Mouse (Mus musculus) right cerebral cortex, adult 18-20 months (tissue): ENCODE results near the gene Cops7a.

Experiments used
- DNase-seq: peaks from one replicate; pipeline ENCODE4 v3.0.0; 2022; ENCODE audit warnings: mixed read lengths

Cops7a gene

GRCm38 (mm10) chr6:124958127-124958526 is 7.2 kb downstream of the Cops7a start:
- DNase-seq = no peak

GRCm38 (mm10) chr6:124955212-124955611 is 10.1 kb downstream of the Cops7a start:
- no peak for DNase-seq

GRCm38 (mm10) chr6:124953991-124954715 is 11.2 kb downstream of the Cops7a start:
- DNase-seq = no peak

DNA sequence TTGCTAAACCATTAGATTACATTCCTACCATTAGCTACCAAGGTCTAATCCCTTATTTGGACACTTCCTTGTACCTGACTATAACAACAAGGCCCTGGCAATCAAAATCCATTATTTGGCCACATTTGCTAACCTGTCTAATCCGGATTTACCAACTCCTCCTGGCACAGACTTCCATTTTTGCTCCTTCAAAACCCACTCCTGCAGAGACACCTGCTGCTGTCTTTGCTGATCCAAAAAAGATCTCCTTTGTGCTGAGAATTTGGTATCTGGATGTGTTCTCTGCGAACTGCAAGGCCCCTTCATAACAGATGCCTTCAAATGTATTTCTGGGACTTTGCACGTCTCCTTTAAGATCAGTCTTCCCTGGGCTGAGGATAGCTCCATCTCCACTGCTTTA is 21.8 kb downstream of the Cops7a start:
- DNase-seq = no peak

- no peak for DNase-seq
Measured at GRCm38 (mm10) chr6:124941679-124942078, 23.7 kb downstream of the Cops7a start.

- DNase-seq = no peak
Measured at GRCm38 (mm10) chr6:124938554-124938953, 26.8 kb downstream of the Cops7a start.

DNA sequence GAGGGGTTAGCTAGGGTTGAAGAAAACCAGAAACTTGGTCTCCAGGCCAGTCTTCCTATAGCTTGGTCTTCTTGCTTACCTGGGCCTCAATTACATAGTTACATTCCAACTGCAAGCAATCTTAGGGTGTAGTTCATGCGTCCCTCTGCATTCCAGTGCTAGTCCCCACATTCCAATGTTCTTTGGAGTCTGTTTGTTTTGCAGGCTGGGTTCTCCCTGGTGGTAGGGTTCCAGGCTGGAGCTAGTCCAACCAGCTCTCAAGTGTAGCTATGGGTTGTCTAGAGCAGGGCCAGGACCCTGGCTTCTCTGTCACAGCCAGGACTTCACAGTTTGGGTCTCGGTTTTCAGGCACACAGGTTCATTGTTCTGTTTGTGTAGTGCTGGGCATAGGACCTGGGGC is 27.8 kb downstream of the Cops7a start:
- no peak for DNase-seq

DNA sequence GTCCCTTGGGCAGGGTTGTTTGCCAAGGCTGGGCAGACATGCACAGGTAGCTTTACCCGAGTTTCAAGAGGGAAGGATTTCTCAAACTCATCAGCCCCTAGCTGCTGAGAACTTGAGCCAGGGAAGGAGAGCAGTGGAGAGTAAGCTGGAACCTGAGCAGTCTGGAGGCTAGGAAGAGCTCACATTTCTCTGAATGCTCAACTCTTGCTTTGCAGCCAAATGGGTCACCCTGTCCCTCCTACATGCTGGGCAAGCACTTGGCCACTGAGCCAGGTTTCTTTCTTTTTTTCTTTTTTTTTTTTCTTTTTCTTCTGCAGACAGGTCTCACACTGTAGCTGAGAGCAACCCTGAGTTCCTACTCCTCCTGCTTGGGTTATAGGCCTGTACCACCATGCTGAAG is 28.7 kb downstream of the Cops7a start:
- DNase-seq = no peak

GRCm38 (mm10) chr6:124934670-124935069 is 30.7 kb downstream of the Cops7a start:
- DNase-seq = no peak

DNA sequence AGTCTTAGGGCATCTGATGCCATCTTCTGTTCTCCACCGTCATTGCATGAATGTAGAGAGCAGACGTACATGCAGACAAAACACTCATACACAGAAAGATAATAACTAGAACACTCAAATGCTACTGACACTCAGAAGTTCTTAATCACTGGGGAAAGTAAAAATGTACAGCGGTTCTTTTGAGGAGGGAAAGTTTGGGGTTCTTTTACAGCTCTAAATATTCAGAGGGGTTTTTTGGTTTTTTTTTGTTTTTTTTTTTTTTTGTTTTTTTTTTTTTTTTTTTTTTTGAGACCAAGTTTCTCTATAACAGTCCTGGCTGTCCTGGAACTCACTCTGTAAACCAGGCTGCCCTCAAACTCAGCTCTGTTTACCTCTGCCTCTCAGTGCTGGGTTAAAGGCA is 32.2 kb downstream of the Cops7a start:
- DNase-seq = no peak

- DNase-seq = no peak
Measured at GRCm38 (mm10) chr6:124932314-124932695, 33.0 kb downstream of the Cops7a start.

GRCm38 (mm10) chr6:124931525-124932313 is 33.6 kb downstream of the Cops7a start:
- DNase-seq = no peak

GRCm38 (mm10) chr6:124930754-124931524 is 34.4 kb downstream of the Cops7a start, which contains the start of gene Mlf2:
TSS of gene Mlf2 (plus strand) at chr6:124931386.
- peak; percentile 99 for DNase-seq

- no peak for DNase-seq
Measured at GRCm38 (mm10) chr6:124930231-124930630, 35.1 kb downstream of the Cops7a start.

DNA sequence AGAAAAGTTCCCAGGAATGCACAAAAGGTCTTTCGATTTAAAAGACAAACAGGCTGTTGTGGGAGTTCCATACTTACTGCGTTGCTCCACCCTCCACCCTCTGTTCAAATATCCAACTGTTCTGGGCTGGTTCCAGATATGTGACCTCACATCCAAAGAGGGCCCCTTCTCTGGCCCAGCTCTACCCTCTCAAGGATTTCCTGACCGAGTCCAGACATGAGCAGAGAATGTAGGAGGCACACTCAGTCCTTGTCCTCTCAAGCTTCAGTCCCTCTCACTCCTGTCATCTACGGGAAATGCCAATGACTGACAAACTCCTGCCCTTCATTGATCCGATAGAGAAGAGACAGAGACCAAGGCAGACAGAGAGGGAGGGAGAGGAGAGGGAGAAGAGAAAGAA is 39.4 kb downstream of the Cops7a start:
- no peak for DNase-seq

- DNase-seq = no peak
Measured at GRCm38 (mm10) chr6:124925173-124925793, 40.1 kb downstream of the Cops7a start.

- DNase-seq = no peak
Measured at GRCm38 (mm10) chr6:124921539-124921938, 43.8 kb downstream of the Cops7a start.

DNA sequence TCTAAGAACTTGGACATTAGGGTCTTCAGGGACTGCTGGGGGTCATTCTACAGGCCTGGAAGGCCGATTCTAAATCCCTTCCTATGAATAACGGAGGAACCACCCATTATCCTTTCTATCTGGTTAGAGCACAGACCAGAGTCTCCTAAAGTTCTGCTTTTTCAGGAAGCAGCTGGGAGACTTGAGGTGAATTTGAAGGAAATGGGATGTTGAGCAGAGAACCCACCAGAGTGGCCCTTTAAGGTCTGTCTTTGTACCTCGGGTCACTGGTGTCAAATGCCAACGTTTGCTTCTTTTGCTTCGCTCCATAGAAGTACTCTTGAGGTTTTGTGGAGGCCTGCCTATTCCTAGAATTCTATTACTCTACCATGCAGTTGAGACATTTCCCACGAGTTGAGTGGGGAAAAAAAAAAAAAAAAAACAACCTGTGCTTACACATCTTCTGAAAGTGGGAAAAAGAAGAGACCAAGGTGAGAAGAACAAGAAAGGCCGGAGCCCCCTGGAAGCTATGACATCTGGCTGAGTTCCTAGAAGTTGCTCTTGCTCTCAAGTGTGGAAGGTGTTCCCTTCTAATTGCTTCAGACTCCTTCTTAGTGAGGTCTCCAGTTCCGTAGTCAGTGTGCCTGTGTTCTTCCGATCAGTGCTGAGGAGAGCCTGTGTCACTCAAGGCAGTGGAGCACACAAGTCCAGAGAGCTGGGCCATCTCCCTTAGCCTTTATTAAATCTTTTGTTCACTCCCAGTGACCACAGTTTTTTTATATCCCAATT is 44.8 kb downstream of the Cops7a start:
- DNase-seq = no peak

DNA sequence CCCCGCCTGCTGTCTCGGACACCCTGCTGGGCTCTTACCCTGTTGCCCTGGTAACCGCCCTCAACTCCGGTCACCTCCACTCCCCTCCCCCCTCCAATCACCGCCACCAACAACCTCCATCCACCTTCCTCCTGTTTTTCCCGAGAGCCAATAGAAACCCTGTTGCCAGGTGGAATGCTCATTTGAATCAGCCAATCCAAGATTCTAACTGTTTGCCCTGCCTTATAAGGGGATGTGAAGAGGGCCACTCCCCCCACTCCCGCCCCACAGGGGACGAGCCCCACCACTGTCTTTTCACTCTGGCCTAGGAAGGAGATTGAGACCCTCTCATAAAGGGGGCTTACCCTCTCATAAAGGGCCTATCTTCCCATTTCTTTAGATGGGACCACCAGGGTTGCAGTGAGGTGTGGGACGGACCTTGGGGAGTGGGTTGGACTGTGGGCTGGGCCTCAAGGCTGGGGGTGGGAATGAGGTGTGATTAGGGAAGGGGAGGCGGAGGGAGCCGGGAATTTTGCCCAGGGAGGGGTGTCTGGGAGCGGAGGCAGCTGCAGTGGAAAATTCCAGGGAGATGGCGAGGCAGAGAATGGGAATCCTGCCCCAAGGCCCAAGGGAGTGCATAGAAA is 45.5 kb downstream of the Cops7a start, which contains the start of gene Ptms:
TSS of gene Ptms (minus strand) at position 409 of the 623 bp plus-strand sequence.
- peak; percentile 96 for DNase-seq

GRCm38 (mm10) chr6:124918890-124919627 is 46.3 kb downstream of the Cops7a start:
- no peak for DNase-seq

DNA sequence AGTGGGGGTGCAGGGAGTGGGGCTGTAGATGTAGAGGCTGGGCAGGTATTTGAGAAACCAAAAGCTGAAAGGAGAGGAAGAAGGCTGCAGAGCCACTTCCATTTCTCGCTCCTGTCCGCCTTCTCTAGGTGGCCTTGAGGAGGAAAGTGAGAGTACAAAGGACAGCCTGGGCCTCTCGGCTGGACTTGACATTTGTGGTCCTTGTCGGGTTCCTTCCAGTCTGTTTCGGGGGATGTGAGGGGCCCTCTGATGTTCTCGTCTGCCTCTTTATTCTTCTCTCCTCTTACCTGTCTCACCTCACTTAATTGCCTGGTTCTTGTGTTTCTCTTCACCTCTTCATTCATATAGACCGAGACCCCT is 47.0 kb downstream of the Cops7a start:
- no peak for DNase-seq
